ENCODE assay signal across 18 mouse cellular contexts in genomic region chr14:81031475-81031874, GRCm38 (mm10).
DNase-seq lines count a peak whose midpoint lies in the region; ATAC-seq and TF ChIP-seq lines count a peak whose summit lies in the region.
"Had no signal": no experiment of that assay in that cellular context is flagged by ENCODE, and none has a peak within 500 bp of the region (broad histone marks: within the 10 kb centered on the region; RNA-seq: fewer than 3 reads in every experiment).

No protein-coding gene starts in this region.

- no peaks in the 10 kb centered on the region for H3K36me3 ChIP-seq in forebrain, embryonic 14.5 days (ENCODE audit: control insufficient read depth, insufficient read depth, low read length)
- no peaks in the 10 kb centered on the region for H3K36me3 ChIP-seq in forebrain, embryonic 13.5 days (ENCODE audit: poor library complexity, severe bottlenecking)
- H3K36me3 ChIP-seq in forebrain, postnatal 0 days (ENCODE audit: insufficient read depth), result no peaks in the 10 kb centered on the region
- no peaks in the 10 kb centered on the region for H3K36me3 ChIP-seq in forebrain, embryonic 12.5 days (replicated peaks)
- H3K36me3 ChIP-seq in midbrain, embryonic 11.5 days (ENCODE audit: control insufficient read depth, insufficient read depth, low read length), result no peaks in the 10 kb centered on the region
- H3K36me3 ChIP-seq: embryonic facial prominence, embryonic 10.5 days; embryonic facial prominence, embryonic 12.5 days; forebrain, embryonic 15.5 days had no signal

- TF ChIP-seq POLR2A in brain, embryonic 14.5 days (IDR thresholded peaks at IDR 0.05; ENCODE audit: borderline replicate concordance, extremely low read depth, insufficient read depth, insufficient read length, poor library complexity, severe bottlenecking), result no peak

- no peak overlapping the region for H3K27ac ChIP-seq in forebrain, embryonic 14.5 days (ENCODE audit: low read depth, low read length)
- no peak overlapping the region for H3K27ac ChIP-seq in forebrain, embryonic 13.5 days
- H3K27ac ChIP-seq in forebrain, postnatal 0 days (ENCODE audit: low read depth, low read length), result no peak overlapping the region
- no peak overlapping the region for H3K27ac ChIP-seq in forebrain, embryonic 12.5 days
- no peak overlapping the region for H3K27ac ChIP-seq in layer of hippocampus, adult 2 months
- H3K27ac ChIP-seq in midbrain, embryonic 11.5 days (ENCODE audit: low read depth, low read length), result no peak overlapping the region
- H3K27ac ChIP-seq: embryonic facial prominence, embryonic 10.5 days; embryonic facial prominence, embryonic 12.5 days; forebrain, embryonic 15.5 days had no signal

- DNase-seq in forebrain, embryonic 14.5 days (ENCODE audit: low spot score), result peak; percentile 51
- peak; percentile 35 for DNase-seq in forebrain, postnatal 0 days
- peak; percentile 31 to 67 for DNase-seq in layer of hippocampus, postnatal 14 days (ENCODE audit: low spot score in 2 of 2)
- DNase-seq in layer of hippocampus, adult 2 months (ENCODE audit: low spot score in 2 of 2), result no peak
- peak; percentile 50 for DNase-seq in brain, embryonic 14.5 days (ENCODE audit: low read depth)
- DNase-seq in midbrain, embryonic 11.5 days (ENCODE audit: low spot score, missing footprints), result no peak
- DNase-seq: adrenal gland, adult 2 months; adrenal gland, postnatal 10 days; adrenal gland, postnatal 25 days; cerebellum, adult 18-20 months; cerebellum, adult 8-10 months; cerebellum, adult 9-11 months; cerebellum, postnatal 25 days had no signal

- no peaks in the 10 kb centered on the region for H3K4me1 ChIP-seq in forebrain, embryonic 14.5 days (ENCODE audit: control insufficient read depth, insufficient read depth, low read length)
- no peaks in the 10 kb centered on the region for H3K4me1 ChIP-seq in forebrain, embryonic 13.5 days
- H3K4me1 ChIP-seq in forebrain, postnatal 0 days (ENCODE audit: insufficient read depth), result no peaks in the 10 kb centered on the region
- H3K4me1 ChIP-seq in forebrain, embryonic 12.5 days, result no peaks in the 10 kb centered on the region
- H3K4me1 ChIP-seq in midbrain, embryonic 11.5 days (ENCODE audit: control insufficient read depth, insufficient read depth, low read length), result no peaks in the 10 kb centered on the region
- H3K4me1 ChIP-seq: embryonic facial prominence, embryonic 10.5 days; embryonic facial prominence, embryonic 12.5 days; forebrain, embryonic 15.5 days had no signal

- ATAC-seq in forebrain, embryonic 14.5 days, result peak; percentile 44; the same call in 1 of the 2 replicates
- ATAC-seq in forebrain, embryonic 13.5 days, result no peak
- no peak for ATAC-seq in forebrain, postnatal 0 days
- ATAC-seq in forebrain, embryonic 12.5 days (ENCODE audit: low FRiP score), result no peak
- ATAC-seq in midbrain, embryonic 11.5 days (ENCODE audit: low FRiP score), result no peak
- ATAC-seq: forebrain, embryonic 15.5 days had no signal

- H3K27me3 ChIP-seq in forebrain, embryonic 14.5 days (replicated peaks; ENCODE audit: control insufficient read depth, insufficient read depth, low read length), result no peaks in the 10 kb centered on the region
- no peaks in the 10 kb centered on the region for H3K27me3 ChIP-seq in forebrain, embryonic 13.5 days
- no peaks in the 10 kb centered on the region for H3K27me3 ChIP-seq in forebrain, postnatal 0 days (ENCODE audit: insufficient read depth, low read length)
- H3K27me3 ChIP-seq in forebrain, embryonic 12.5 days, result no peaks in the 10 kb centered on the region
- no peaks in the 10 kb centered on the region for H3K27me3 ChIP-seq in midbrain, embryonic 11.5 days (ENCODE audit: control insufficient read depth, insufficient read depth, low read length)
- H3K27me3 ChIP-seq: embryonic facial prominence, embryonic 12.5 days; forebrain, embryonic 15.5 days had no signal

- H3K4me2 ChIP-seq in forebrain, embryonic 14.5 days (ENCODE audit: low read length), result no peak overlapping the region
- H3K4me2 ChIP-seq in forebrain, embryonic 13.5 days, result no peak overlapping the region
- H3K4me2 ChIP-seq in forebrain, postnatal 0 days (ENCODE audit: low read depth), result no peak overlapping the region
- H3K4me2 ChIP-seq in forebrain, embryonic 12.5 days, result no peak overlapping the region
- H3K4me2 ChIP-seq in midbrain, embryonic 11.5 days, result no peak overlapping the region
- H3K4me2 ChIP-seq: embryonic facial prominence, embryonic 12.5 days; forebrain, embryonic 15.5 days had no signal

- H3K9me3 ChIP-seq in forebrain, embryonic 14.5 days (replicated peaks; ENCODE audit: control insufficient read depth, low read length), result no peaks in the 10 kb centered on the region
- H3K9me3 ChIP-seq in forebrain, embryonic 13.5 days (replicated peaks), result no peaks in the 10 kb centered on the region
- H3K9me3 ChIP-seq in forebrain, postnatal 0 days (ENCODE audit: low read length), result no peaks in the 10 kb centered on the region
- H3K9me3 ChIP-seq in forebrain, embryonic 12.5 days, result no peaks in the 10 kb centered on the region
- no peaks in the 10 kb centered on the region for H3K9me3 ChIP-seq in midbrain, embryonic 11.5 days (ENCODE audit: control insufficient read depth, low read length)
- H3K9me3 ChIP-seq: embryonic facial prominence, embryonic 10.5 days; embryonic facial prominence, embryonic 12.5 days; forebrain, embryonic 15.5 days had no signal

- TF ChIP-seq CTCF in forebrain, postnatal 0 days (IDR thresholded peaks at IDR 0.05; ENCODE audit: low read depth), result no peak
- no peak for TF ChIP-seq CTCF in layer of hippocampus, adult 2 months (conservative IDR thresholded peaks at IDR 0.05)
- no peak for TF ChIP-seq CTCF in brain, embryonic 14.5 days (IDR thresholded peaks at IDR 0.05; ENCODE audit: borderline replicate concordance, extremely low read depth, insufficient read depth, insufficient read length)

- no peak overlapping the region for H3K9ac ChIP-seq in forebrain, embryonic 14.5 days (ENCODE audit: low read length)
- no peak overlapping the region for H3K9ac ChIP-seq in forebrain, embryonic 13.5 days
- no peak overlapping the region for H3K9ac ChIP-seq in forebrain, postnatal 0 days
- H3K9ac ChIP-seq in forebrain, embryonic 12.5 days, result no peak overlapping the region
- H3K9ac ChIP-seq in midbrain, embryonic 11.5 days (ENCODE audit: low read length), result no peak overlapping the region
- H3K9ac ChIP-seq: embryonic facial prominence, embryonic 12.5 days; forebrain, embryonic 15.5 days had no signal

- no peak overlapping the region for H3K4me3 ChIP-seq in forebrain, embryonic 14.5 days (ENCODE audit: low read depth, low read length)
- no peak overlapping the region for H3K4me3 ChIP-seq in forebrain, embryonic 13.5 days
- H3K4me3 ChIP-seq in forebrain, postnatal 0 days (ENCODE audit: low read depth, low read length), result no peak overlapping the region
- no peak overlapping the region for H3K4me3 ChIP-seq in forebrain, embryonic 12.5 days (replicated peaks)
- no peak overlapping the region for H3K4me3 ChIP-seq in layer of hippocampus, adult 2 months
- H3K4me3 ChIP-seq in midbrain, embryonic 11.5 days (ENCODE audit: low read depth, low read length), result no peak overlapping the region
- H3K4me3 ChIP-seq: embryonic facial prominence, embryonic 10.5 days; embryonic facial prominence, embryonic 12.5 days; forebrain, embryonic 15.5 days had no signal

Comparison
In these comparisons a context has a peak if more than half of its experiments do, and no peak if none do; other contexts are left out.
1. DNase-seq: peak in forebrain, embryonic 14.5 days (single experiment), forebrain, postnatal 0 days (single experiment), layer of hippocampus, postnatal 14 days (2 of 2) and brain, embryonic 14.5 days (single experiment); none in layer of hippocampus, adult 2 months (0 of 2) and midbrain, embryonic 11.5 days (single experiment).